Mouse (Mus musculus) c-Kit-positive CD71-positive TER-119-negative erythroid progenitor cells, embryonic 14.5 days (primary cell): ENCODE data around the gene Magi2.

Experiments
- DNase-seq: peaks from one replicate; pipeline ENCODE4 v3.0.0-alpha.2; 2013; ENCODE audit warnings: low read depth

Magi2 gene

DNA sequence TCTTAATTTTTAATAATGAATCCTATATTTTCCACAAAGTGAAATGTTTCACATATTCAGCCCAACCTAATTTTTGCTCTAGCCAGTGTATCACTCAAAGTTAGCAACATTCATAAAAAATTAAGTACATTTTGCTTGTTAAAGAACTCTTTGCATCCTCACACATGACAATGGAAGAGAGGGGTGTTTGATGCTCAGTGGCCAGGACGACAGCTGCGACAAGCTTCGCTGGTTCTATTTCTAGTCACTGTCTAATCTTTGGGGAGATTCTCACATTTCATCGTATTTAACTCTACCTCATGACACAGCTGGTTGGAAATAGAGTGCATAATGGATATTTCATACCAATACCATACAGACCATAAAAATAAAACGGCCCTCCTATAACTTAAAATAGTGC, 1379.7 kb downstream of the Magi2 start:
- no peak for DNase-seq

DNA sequence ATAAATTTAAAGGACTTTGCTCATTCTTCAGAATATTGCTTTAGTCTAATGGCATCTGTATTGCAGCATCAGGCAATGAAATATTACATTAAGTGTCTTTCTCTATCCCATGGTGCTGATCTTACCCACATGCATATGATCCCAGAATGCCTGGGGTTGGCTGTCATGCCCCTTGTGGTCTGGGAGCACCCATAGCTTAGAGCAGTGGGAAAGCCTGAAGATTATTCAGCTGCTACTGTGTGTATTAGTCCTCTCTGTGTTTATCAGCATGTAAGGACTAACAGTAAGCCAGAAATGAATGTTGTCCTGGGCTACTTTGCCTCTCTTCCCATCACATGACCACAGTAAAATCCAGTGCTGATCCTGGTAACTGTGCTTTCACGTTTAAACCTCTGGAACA, 1380.7 kb downstream of the Magi2 start:
- DNase-seq = no peak

DNA sequence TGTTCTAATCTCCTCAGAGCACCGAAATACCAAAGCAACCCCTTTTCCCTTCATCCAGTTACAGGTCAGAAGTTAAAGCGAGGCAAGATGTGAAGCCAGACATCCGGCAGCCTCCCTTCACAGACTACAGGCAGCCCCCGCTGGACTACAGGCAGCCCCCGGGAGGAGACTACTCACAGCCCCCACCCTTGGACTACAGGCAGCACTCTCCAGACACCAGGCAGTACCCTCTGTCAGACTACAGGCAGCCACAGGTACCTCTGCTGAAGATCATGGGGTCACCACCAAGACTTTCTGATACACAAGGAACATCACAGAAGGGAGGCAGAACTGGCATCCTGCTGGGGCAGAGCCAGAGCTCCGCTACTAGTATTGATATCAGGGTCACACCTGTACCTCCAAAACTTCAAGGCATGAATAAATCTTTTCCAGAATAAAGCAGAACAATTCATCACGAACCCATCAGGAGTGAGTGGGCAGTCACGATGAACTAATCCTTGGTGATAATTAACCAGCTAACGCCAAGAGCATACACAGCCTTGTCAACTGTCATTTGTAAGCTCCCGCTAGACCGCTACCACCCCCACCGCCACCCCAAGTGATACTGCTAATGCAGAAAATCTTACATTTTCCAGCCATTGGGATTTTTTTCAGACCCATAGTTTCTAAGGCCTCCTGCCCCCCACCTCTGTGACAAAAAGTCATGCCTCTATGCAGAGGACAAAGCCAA, 1382.5 kb downstream of the Magi2 start:
- no peak for DNase-seq

DNA sequence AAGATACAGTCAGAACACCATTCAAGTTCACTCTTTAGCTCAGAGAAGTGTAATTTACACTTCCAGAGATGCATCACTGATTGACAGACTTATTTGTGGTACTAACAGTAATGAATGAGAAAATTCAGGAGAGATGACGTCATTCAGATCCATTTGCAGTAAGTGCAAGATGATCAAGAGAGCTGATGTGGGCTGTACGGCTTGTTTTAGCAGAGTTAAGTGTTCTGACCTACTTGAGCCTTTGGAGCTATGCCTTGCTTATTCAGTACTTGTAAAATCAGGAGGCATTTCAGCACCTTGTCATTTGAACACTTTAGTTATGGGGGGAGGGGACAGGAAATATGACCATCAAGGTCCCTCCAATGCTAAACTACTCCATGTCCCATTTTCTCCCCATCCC, 1383.8 kb downstream of the Magi2 start:
- DNase-seq = no peak

DNA sequence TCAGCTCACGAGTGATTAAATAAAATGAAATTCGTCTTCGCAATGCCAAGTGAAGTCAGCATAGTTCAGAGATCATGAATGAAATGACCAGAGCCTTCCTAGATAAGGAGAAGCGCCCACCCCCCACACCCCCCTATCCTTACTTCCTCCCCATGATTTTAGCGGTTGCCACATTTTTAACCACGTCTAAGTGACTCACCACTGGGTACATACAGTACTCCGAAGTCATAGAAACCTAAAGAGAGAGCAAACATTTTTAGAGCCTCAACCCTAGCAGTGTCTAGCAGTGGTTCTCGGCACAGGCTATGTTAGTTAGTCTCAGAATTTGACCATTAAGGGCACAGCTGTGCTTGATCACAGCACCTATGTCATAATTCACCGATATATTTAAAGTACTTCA, 1385.8 kb downstream of the Magi2 start:
- DNase-seq = no peak

DNA sequence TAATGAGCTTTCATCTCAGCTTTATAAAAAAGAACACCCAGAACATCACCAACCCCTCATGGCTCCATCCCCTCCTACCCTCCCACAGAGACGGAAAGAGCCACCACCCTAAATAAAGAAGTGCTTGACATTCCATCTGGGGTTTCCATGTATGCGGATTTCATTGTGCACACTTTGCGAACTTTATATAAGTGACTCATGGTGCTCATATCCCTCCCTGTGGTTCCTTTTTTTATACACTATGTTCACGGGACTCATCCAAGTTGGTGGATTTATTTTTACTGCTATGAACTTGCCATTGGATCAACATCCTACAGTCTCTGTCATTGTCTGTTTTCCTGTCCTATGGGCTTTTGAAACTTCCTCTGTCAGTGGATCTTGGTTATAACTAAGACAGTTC, 1388.1 kb downstream of the Magi2 start:
- no peak for DNase-seq

DNA sequence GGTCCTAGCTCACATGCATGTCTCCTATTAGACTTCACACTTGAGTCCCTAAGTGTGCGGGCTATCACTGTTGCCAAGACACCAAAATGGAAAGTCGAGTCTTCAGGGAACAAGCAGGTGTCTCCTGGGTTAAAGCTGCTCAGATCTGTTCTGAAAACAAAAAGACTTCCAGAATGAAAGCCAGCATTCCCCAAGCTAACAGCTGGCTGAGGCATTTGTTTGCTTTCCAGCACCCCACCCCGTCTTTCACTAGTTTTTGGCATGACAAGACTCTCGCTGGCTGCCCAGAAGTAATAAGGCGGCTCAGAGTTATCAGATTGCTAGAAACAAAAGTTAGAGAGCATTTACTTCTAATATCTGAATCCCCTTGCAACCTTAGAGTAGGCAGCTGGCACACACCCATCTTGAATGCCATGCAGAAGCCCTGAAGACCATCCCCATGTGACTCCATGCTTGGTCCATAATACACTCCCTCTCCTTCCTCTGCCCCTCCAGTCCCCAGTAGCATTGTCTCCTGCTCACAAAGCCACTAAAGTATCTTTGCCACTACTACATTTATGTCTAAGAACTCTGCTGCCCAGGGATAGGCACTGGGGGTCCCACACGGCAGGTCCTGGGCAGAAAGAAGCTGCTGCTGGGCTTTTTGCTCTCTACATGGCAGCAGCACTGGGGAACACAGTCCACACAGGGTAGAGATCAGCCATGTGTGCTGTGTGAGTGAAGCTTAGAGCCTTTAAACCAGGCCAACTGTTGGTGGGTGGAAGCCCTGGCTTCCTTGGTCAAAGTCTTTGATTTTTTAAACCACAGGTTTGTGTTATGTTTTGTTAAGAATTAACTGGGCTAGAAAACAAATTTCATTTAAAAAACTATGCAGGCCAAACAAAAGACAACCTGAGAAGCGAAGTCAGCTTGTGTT, 1394.0 kb downstream of the Magi2 start:
- DNase-seq = no peak

DNA sequence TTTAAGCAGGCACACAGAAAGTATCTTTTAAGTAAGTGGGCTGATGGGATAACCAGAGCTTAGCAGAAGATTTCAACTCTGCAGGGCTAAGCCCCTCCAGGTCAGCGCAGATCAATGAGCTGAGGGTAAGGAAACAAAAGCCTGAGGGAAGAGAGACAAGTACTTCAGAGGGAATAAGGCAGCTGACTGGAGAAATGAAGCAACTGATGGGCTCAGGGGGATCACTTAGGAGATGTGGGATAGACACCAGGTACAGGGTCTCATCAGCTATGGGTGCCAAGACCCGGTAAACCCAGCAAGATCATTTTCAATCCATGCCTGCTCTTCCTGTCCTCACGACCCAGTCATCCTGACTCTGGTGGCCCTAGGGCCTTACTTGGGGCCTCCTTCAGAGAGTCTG, 1395.6 kb downstream of the Magi2 start:
- no peak for DNase-seq

DNA sequence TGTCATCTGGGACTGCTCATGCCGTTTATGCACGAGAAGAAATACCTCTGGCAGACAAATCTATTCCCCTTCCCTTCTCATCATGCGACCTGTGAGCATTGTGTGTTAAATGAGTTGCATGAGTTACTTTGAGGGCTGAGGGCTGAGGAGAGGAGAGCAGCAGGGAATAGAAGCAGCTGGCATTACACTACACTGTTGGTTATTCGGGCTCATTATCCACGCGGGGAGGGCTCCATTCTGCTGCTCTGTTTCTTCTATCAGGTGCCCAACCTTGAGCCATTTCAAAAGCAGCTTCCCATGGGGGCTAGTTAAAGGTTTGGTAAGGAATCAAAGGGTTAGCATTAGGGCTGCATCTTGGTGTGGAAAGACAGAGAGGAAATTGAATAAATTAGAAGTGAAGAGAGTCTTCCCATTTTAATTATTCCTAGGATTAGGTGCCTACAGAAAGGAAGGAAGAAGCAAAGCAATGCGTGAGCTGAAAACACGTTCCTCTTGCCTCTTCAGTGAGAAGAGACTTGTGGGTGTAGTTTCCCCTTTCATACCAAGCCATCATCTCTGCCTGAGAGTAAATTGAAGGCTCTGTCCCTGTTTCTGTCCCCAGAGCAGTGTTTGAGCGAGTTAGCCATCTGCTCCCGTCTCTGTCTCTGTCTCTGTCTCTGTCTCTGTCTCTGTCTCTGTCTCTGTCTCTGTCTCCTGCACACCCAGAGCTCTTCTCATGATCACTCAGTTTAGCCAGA, 1396.2 kb downstream of the Magi2 start:
- DNase-seq = no peak

DNA sequence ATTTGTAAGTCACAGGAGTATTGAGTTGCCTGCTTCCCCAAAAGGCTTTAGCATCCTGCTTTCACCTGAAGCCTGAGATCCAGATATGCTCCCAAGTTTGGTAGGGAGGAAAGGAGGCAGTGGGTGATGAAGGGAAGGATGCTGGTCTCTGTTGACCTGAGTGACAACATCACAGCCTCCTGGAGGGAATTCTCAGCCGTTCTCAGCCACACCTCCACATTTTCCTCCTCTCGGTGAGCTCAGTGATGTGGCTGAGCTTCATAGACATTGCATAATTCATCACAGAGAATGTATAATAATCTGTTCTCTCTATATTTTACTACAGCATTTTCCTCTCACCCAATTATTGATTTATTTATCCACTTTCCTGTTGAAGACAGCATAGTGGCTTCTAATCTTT, 1398.3 kb downstream of the Magi2 start:
- DNase-seq = no peak

DNA sequence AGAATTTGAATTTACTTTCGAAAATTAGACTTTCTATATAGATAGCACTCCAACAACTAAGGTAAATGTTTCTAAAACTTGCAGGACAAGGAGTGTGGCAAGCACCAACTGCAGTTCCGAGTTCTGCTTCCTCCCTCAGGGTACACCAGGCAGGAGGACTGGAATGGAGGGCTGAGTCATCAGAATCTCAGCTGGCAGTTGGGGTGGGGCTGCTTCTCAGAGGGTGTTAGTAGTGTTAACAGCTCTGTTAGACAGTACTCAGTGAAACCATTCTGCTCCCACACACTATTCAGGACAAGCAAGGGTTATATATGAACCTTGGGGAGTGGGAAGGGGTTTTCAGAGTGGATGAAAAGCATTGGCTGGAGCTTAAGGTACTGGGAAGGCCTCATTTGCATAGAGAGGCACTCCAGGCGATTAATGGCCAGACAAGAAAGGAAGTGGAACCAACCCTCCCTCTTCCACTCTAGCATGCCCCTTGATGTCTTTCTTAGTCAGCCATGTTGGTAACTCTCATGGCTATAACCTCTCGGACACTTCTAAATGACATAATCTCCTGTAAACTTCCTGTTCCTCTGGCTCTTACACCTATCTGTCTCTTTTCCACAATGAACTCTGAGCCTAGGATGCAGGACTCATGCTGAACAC, 1402.2 kb downstream of the Magi2 start:
- DNase-seq = no peak

DNA sequence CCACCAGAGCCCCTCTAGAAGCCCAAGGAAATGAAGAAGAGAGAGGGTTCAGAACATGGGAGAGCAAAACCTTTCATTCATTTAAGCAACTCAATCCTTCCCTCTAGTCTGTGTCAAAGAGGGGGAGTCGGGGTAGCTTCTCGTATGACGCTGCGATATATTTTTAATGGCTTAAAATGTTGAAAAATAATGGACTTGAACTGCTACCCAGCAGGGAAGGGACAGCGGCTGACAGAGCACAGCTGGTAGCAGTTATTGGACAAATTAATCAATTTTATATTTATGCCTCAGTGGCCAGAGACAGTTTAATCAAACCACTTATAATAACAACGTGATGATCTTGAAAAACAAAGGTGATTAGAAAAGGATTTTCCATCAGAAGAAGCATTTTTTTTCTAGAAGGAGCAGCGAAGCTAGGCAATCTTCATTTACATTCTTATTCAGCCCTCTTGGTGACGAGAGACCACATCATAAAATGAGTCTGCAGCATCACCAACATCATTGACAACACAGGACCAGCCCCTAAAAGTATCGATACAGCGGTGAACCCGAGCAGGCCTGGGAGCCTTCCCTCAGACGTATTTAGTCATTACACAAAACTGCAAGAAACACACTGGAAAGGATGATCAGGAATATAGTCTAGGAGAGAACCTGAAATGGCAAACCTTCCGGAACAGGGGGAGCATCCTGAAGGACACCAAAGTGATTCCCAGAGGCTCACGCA, 1407.4 kb downstream of the Magi2 start:
- no peak for DNase-seq

DNA sequence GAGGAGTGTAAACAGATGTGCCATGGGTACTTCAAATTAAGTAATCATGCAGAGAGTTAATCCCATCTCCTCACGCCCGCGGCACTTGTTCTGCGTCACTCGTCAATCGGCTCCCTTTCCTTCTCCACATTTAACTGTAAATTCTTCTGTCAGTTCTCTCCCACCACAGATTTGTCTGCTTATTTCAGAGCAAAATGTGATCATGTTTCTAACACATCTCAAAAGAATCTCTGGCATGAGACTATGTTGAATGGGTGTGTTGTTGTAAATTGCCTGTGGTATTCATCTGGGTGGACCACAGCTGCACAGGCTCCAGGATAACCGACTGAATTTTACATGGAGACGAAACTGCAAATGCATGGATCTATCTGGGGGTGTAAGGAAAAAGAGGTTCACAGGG, 1408.0 kb downstream of the Magi2 start:
- no peak for DNase-seq

DNA sequence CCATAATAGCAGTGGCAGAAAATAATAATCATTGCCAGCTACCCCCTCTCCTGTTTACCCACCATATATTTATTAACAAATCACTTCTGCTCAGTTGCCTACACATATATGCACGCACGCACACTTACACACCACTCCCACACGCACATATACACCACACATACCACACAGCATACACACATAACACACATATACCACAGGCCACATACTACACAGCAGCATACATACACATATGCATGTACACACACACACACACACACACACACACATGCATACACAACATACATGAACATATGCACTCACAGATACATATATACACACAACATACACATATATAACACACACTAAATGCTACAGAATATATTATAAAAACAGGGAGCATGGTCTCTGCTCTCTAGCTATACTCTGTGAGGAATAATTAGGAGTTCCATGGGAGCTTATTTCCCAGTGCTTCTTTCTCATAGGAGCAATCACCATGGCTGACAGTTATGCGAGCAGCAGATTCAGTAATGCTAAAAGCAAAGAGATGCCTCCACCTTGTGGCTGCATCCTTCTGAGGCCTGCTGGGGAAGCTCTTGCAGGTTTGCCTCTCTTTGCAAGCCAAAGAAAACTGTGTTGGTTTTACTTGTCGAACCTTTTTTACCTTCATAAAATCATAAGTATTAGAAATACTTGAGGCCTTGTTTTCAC, 1410.6 kb downstream of the Magi2 start:
- no peak for DNase-seq

DNA sequence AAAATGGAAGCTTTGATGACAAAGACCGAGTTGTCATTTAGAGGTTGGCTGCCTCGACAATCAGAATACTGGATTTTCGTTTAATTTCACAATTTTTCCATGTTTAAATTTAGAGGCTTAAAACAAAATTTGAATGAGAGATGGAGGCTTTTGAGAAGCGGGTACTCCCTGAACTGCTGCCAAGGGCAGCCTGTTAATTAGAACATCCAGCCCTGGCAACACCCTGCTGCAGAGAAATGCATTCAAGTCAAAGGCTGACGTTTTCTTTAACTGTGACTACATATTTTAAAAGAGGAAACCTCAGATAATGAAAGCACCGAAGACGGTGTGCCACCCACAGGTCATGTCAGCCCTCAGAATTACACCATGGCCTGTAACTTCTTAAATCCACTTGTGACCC, 1415.4 kb downstream of the Magi2 start:
- no peak for DNase-seq

DNA sequence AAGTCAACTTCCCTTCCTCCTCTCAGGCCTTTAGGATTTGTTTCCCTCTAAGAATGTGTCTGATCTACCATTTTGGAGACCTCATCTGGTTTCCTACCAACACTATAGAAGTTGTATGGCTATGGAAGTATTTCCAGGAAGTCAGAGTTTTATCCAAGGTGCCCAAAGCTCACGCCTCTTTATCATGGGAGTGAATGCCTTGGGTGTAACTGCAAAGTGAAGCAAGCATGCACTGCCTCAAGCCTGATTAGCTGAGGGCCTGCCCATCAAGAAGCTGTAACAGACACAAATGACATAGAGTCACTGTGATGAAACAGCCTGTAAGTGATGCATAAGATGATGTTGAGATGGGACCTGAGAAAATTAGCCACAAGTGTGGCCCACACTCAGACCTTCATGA, 1416.9 kb downstream of the Magi2 start:
- DNase-seq = no peak

DNA sequence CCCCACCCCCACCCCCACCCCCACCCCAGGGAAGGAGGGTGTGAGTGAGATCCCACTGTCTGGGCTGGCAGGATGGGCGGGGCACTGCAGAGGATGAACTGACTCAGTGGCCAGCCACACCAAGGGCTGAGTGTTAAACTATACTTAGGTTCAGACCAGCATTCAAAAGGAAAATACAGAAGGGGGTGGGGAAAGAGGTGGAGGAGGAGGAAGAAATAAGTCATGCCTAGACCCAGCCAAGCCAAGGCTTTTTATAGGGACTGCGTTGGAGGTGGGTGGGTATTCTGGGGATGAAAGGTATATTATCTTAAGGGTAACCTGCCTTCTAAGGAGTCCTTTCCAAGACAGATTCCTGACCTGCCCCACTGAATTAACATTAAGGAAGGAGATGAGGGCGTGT, 1420.1 kb downstream of the Magi2 start:
- no peak for DNase-seq

DNA sequence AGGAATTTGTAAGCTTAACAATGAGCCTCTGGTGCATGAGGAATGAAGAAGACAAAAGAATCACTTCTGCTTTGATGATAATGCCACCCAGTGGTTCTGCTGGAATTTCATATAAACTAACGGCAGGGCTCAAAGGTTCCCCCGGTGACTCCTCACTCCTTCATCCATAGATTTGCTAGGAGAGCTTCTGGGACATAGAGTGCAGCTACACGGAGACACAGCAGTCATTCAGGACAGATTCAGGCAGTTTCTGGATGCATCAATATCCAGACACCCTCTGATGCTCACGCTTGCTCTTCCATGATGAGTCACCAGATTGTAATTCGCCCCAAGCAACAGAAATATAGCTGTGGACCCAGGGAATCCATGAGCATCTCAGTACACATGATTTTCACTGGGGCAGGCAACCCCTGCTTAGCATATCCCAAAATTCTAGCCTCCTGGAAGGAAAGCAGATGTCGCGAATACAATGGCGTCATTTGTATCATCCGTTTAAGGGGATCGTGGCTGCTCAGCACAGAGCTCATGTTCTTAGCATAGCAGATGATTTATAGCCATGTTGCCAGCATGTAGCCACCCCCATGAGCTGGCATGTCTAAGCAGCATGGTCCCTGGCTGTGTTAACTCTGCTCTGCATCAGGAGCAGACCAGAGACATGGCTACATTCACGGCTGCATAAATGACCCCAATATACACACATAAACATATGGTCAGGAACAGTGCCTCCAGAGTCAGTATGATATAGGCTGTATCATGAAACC, 1426.8 kb downstream of the Magi2 start:
- no peak for DNase-seq

DNA sequence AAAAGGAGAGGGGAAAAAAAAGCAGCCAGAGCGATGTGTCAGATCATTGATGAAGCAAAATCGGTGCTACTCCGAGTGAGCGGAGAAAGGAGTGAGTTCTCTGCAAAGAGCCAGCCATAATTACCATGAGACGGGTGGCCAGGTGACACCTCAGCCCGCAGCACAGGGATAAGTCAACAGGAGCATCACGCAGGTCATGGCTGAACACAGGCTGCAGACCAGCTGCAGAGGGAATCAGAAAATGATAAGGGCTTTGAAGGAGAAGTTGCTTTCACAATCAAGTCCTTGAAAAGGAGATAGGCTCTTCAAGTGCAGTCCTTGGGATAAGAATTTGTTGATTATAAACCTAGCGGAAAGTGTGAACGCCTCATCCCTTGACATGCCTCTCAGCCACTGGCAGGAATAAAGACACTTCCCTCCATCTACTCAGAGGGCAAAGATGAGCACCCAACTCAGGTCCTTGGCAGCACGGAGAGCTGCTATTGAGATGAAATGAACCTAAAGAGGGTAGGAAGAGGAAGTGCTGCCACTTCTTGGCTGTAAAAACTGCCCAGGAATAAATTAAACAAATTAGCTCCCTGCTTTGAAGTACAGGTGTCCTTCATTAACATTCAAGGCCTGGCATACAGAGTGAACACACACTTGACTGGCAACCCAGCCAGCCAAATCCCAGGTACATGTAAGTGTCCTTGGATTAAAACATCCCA, 1428.1 kb downstream of the Magi2 start:
- DNase-seq = no peak

DNA sequence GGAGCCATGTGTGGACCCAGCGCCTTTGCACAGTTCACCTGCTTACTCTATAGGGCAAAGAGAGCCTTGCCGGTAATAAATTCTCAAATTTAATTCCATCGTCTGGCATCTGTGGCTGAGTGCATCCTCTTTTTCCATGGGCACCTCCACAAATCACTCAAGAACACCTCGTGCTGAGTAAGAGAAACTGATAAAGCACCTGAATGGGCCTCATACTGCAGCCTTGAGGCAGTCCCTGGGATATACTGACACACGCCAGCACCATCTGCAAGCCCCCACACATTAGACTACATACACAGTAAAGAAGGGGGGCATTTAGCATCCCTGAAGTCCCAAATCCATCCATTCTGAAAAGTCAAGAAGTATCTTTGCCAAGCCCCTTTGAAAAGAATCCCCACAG, 1430.2 kb downstream of the Magi2 start:
- no peak for DNase-seq
